Mouse (Mus musculus): ENCODE measurements around the gene Mipol1. TPM values are rescaled to one million over a fixed set of nuclear protein-coding genes. Genes with fewer than 3 reads are reported as not detected.

Gene Mipol1
- polyA plus RNA-seq (2015; fragmentation: Nextera tagmentation; extraction: Ambion mirVana), result 4.0 TPM in 2 replicates

DNA sequence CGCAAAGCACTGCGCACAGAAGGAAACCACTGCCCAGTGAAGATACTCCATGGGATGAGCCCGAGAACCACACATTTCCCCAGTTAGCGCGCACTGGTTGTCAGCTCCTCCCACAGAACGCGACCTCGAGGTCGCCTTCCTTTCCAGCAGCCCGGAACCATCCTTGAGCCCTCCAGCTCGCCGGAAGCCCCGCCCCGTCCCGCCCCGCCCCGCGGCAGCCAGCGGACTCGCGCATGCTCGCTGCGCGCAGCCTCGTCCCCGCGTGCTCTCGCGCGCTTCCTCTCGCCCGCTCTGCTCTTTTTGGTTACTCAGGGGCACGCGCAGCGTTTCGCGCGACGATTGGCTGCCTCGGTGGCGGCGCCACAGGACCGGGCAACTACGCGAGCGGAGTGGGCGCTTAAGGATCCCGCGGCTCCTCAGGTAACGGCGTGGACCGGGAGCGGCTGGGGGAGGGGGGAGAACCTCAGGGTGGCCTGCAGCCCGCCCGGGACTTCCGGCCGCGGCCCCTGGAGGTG lies at the start of gene Mipol1, which contains the start of gene Prps1l3:
TSS of gene Mipol1 (plus strand) at position 236 of the 515 bp plus-strand sequence.
TSS of gene Prps1l3 (plus strand) at position 221 of the 515 bp plus-strand sequence.
- Histone ChIP-seq H3K4me3 (ENCODE audit: low read depth, low read length) (peak within 1 kb of the TSS; percentile 71), H3K4me1 (replicated peaks; ENCODE audit: control insufficient read depth, insufficient read depth, low read length) (peaks cover 5% of the 10 kb centered on the region; the same call in 1 of the 2 replicates), H3K27me3 (replicated peaks; ENCODE audit: control insufficient read depth, insufficient read depth, low read length) (no peaks in the 10 kb centered on the region), H3K9ac (ENCODE audit: low read depth, low read length) (peak within 1 kb of the TSS; percentile 73), H3K4me2 (replicated peaks; ENCODE audit: low read depth) (peak within 1 kb of the TSS; percentile 84), H3K36me3 (ENCODE audit: control insufficient read depth, insufficient read depth) (no peaks in the 10 kb centered on the region), H3K9me3 (ENCODE audit: control insufficient read depth) (no peaks in the 10 kb centered on the region), H3K27ac (ENCODE audit: low read depth, low read length) (peak within 1 kb of the TSS; percentile 92)
- TF ChIP-seq CTCF (IDR thresholded peaks at IDR 0.05; ENCODE audit: low read depth), result 0 out of 2 replicates have a peak, but pooled peaks have one; percentile 13
- under 1% methylated on average over 58 of the region's 58 CpGs for WGBS
- peak; percentile 98 for ATAC-seq

DNA sequence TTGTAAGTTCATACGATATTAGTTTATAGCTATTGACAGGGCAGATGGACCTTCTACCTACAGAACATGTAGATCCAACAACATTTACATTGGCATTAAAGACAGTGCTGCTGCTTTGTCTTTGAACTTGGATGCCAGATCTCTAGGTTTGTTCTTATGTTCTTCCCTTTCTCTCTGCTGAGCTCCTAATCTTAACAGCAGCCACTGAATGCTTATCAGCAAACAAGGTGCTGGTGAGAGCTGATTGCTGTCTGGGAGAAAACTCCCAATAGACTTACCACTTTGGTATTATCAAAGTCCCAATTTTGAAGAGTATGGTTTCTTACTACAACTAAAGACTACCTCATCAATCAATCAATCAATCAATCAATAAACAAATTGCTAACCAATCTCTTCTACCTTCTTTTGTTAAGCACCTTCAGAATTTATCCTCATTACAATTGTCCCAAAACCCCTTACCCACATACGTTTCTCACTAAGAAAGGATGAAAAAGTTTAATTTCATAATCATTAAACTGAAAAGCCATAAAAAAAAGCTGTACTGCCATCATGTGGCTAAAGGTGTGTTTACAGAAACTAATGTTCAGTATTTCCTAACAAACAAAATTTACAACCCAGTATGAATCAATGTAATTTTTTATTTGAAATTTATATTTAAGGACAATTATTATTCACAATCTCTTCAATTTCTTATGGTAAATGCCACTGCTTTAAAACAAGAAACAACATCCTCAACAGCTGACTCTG lies 45.7 kb upstream of the Mipol1 start:
- TF ChIP-seq CTCF (IDR thresholded peaks at IDR 0.05; ENCODE audit: low read depth), result no peak
- Histone ChIP-seq H3K4me2 (replicated peaks; ENCODE audit: low read depth) (no peak overlapping the region), H3K27me3 (replicated peaks; ENCODE audit: control insufficient read depth, insufficient read depth, low read length) (peaks cover 11% of the 10 kb centered on the region; the same call in 1 of the 2 replicates), H3K9me3 (ENCODE audit: control insufficient read depth) (no peaks in the 10 kb centered on the region), H3K27ac (ENCODE audit: low read depth, low read length) (no peak overlapping the region), H3K4me1 (replicated peaks; ENCODE audit: control insufficient read depth, insufficient read depth, low read length) (no peaks in the 10 kb centered on the region), H3K36me3 (ENCODE audit: control insufficient read depth, insufficient read depth) (no peaks in the 10 kb centered on the region), H3K9ac (ENCODE audit: low read depth, low read length) (no peak overlapping the region), H3K4me3 (ENCODE audit: low read depth, low read length) (no peak overlapping the region)
- 65% methylated on average over 2 of the region's 2 CpGs for WGBS
- ATAC-seq, result no peak

DNA sequence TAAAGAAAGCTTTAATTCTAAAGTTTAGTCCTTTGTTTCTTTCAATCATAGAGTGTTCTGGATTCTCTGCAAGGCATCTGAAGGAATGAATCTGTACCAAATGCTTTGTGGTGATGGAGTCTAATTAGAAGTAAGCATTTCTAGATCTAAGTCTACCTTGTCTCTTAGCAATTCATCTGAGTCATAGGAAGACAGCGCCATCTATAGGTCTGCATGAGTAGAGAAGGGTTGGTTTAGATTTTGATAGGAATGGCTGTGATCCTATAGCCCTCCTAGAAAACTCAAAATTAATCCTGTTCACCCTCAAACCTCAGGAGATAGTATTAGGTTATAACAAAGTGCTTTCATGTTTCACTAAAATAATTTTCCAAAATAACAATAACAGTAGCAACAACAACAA lies 44.8 kb upstream of the Mipol1 start:
- 0% methylated on average over 1 of the region's 1 CpGs for WGBS
- no peak overlapping the region for H3K4me2 ChIP-seq (replicated peaks; ENCODE audit: low read depth)
- H3K36me3 ChIP-seq (ENCODE audit: control insufficient read depth, insufficient read depth), result no peaks in the 10 kb centered on the region
- peak; percentile 71 for TF ChIP-seq CTCF (IDR thresholded peaks at IDR 0.05; ENCODE audit: low read depth)
- peaks cover 11% of the 10 kb centered on the region; the same call in 1 of the 2 replicates for H3K27me3 ChIP-seq (replicated peaks; ENCODE audit: control insufficient read depth, insufficient read depth, low read length)
- no peak overlapping the region for H3K9ac ChIP-seq (ENCODE audit: low read depth, low read length)
- no peaks in the 10 kb centered on the region for H3K4me1 ChIP-seq (replicated peaks; ENCODE audit: control insufficient read depth, insufficient read depth, low read length)
- H3K9me3 ChIP-seq (ENCODE audit: control insufficient read depth), result no peaks in the 10 kb centered on the region
- no peak for ATAC-seq
- no peak overlapping the region for H3K4me3 ChIP-seq (ENCODE audit: low read depth, low read length)
- no peak overlapping the region for H3K27ac ChIP-seq (ENCODE audit: low read depth, low read length)

DNA sequence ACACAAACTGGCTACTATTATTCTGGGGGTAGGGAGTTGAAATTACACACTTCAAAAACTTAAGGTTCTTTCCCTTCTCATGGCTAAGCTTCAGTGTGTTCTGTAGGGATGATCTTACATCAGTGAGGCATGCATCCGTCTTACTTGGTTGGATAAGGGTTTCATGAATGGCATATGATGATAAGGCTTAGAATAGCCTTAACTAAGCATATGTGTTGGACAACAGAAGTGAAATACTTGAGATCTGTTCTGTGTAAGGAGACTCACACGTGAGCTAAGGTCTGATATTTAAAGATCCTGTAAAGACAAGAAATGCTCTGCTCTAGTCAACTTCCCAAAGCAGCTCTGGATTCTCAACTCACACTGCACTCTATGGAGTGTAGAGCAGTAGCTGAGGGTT lies 44.1 kb upstream of the Mipol1 start:
- Histone ChIP-seq H3K9me3 (ENCODE audit: control insufficient read depth) (no peaks in the 10 kb centered on the region), H3K9ac (ENCODE audit: low read depth, low read length) (no peak overlapping the region), H3K4me2 (replicated peaks; ENCODE audit: low read depth) (no peak overlapping the region), H3K4me1 (replicated peaks; ENCODE audit: control insufficient read depth, insufficient read depth, low read length) (no peaks in the 10 kb centered on the region), H3K4me3 (ENCODE audit: low read depth, low read length) (no peak overlapping the region), H3K27me3 (replicated peaks; ENCODE audit: control insufficient read depth, insufficient read depth, low read length) (peaks cover 16% of the 10 kb centered on the region), H3K27ac (ENCODE audit: low read depth, low read length) (no peak overlapping the region), H3K36me3 (ENCODE audit: control insufficient read depth, insufficient read depth) (no peaks in the 10 kb centered on the region)
- WGBS, result 54% methylated on average over 2 of the region's 2 CpGs
- no peak for TF ChIP-seq CTCF (IDR thresholded peaks at IDR 0.05; ENCODE audit: low read depth)
- no peak for ATAC-seq

DNA sequence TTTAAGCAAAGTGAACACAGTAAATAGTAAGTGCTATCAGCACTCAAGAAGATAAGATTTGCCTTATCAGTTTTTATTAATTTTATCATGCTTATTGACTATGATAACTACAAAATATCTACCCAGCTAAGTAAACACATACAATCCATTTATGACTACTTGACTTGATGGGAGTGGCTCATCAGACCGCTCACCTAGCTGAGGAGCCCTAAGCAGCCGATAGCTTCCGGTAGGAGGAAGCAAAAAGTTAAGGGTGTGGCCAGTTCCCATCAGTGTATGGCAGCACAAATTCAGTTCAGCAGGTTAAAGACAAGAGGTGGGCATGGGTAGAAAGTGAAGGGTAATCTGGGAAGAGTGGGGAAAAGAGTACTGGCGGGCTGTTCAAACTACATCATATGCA lies 43.2 kb upstream of the Mipol1 start:
- Histone ChIP-seq H3K27ac (ENCODE audit: low read depth, low read length) (no peak overlapping the region), H3K4me3 (ENCODE audit: low read depth, low read length) (no peak overlapping the region), H3K27me3 (replicated peaks; ENCODE audit: control insufficient read depth, insufficient read depth, low read length) (peaks cover 16% of the 10 kb centered on the region), H3K9ac (ENCODE audit: low read depth, low read length) (no peak overlapping the region), H3K9me3 (ENCODE audit: control insufficient read depth) (no peaks in the 10 kb centered on the region), H3K4me1 (replicated peaks; ENCODE audit: control insufficient read depth, insufficient read depth, low read length) (no peaks in the 10 kb centered on the region), H3K4me2 (replicated peaks; ENCODE audit: low read depth) (no peak overlapping the region), H3K36me3 (ENCODE audit: control insufficient read depth, insufficient read depth) (no peaks in the 10 kb centered on the region)
- TF ChIP-seq CTCF (IDR thresholded peaks at IDR 0.05; ENCODE audit: low read depth), result no peak
- WGBS, result 45% methylated on average over 4 of the region's 4 CpGs
- ATAC-seq, result no peak

DNA sequence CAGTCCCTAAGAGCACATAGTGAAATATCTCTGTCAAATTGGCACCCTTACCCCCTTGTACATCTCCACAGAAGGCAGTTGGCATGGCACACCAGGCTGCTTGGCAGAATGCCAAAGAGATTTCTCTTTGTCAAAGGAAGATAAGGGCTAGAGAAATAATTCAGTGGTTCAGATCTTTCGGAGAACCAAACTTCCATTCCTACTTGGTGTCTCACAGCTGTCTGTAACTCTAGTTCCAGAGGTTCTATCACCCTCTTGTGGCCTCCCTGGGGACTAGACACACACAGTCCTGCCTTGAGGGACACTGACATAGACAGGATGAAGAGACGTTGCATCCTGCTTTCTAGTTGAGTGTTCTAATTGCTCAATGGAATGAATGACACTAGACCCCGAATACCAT lies 35.6 kb upstream of the Mipol1 start:
- no peak overlapping the region for H3K4me3 ChIP-seq (ENCODE audit: low read depth, low read length)
- no peak overlapping the region for H3K4me2 ChIP-seq (replicated peaks; ENCODE audit: low read depth)
- no peak overlapping the region for H3K9ac ChIP-seq (ENCODE audit: low read depth, low read length)
- H3K9me3 ChIP-seq (ENCODE audit: control insufficient read depth), result no peaks in the 10 kb centered on the region
- H3K27ac ChIP-seq (ENCODE audit: low read depth, low read length), result no peak overlapping the region
- H3K27me3 ChIP-seq (replicated peaks; ENCODE audit: control insufficient read depth, insufficient read depth, low read length), result peaks cover 8% of the 10 kb centered on the region
- no peak for ATAC-seq
- 24% methylated on average over 3 of the region's 3 CpGs for WGBS
- no peaks in the 10 kb centered on the region for H3K4me1 ChIP-seq (replicated peaks; ENCODE audit: control insufficient read depth, insufficient read depth, low read length)
- H3K36me3 ChIP-seq (ENCODE audit: control insufficient read depth, insufficient read depth), result no peaks in the 10 kb centered on the region
- TF ChIP-seq CTCF (IDR thresholded peaks at IDR 0.05; ENCODE audit: low read depth), result peak; percentile 65

Measured in intestine, postnatal 0 days (tissue).